Mouse (Mus musculus): ENCODE results near the gene Arid1b.

GRCm38 (mm10) chr17:5249681-5250180 is 255.6 kb downstream of the Arid1b start:
- TF ChIP-seq CTCF (IDR thresholded peaks at IDR 0.05; ENCODE audit: low read depth, low read length) = no peak
- TF ChIP-seq POLR2A (IDR thresholded peaks at IDR 0.05; ENCODE audit: extremely low read depth, insufficient read depth, low read length) = no peak
